Mouse (Mus musculus) brain, embryonic 18.5 days (tissue): ENCODE data around the gene Gm14403.
"Not testable (repeated sequence)": the region's sequence is repeated elsewhere in the genome, so short reads cannot be mapped to it uniquely, and the experiment has no call there.

ENCODE experiments used
- DNase-seq: peaks from one replicate; pipeline ENCODE4 v3.0.0-alpha.2; 2012; ENCODE audit warnings: low read depth, low spot score

Gene Gm14403

DNA sequence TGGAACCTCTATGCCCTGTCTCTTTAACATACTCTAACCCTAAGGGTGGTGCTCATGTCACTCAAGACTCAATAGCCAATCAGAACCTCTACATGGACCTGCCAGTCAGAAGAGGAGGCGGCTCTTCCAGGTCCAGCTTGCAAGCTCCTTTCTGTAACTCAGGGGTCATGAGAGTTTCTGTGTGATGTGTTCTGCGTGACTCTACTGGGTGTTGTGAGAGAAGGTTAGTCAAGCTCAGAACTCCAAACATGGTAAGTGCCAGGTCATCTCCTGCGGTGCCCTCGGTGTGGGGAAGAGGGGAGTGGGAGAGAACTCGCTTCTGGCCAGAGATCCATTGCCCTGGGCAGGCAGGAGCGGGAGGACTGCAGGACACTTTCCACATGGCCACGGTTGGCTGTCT is at the start of gene Gm14403:
Gene Gm14403 (plus strand): TSS at position 149 of the 400 bp plus-strand sequence.
- not testable (repeated sequence) for DNase-seq

DNA sequence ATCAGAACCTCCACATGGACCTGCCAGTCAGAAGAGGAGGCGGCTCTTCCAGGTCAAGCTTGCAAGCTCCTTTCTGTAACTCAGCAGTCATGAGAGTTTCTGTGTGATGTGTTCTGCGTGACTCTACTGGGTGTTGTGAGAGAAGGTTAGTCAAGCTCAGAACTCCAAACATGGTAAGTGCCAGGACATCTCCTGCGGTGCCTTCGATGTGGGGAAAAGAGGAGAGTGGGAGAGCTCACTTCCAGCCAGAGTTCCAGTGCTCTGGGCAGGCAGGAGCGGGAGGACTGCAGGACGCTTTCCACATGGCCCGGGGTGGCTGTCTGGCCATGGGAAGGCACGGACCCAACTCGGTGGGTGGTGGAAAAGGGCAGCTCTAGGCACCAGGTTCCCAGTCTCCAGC is 33.3 kb upstream of the Gm14403 start, which contains the start of gene Zfp970:
Gene Zfp970 (plus strand): TSS at position 58 of the 400 bp plus-strand sequence.
- DNase-seq: not testable (repeated sequence)

DNA sequence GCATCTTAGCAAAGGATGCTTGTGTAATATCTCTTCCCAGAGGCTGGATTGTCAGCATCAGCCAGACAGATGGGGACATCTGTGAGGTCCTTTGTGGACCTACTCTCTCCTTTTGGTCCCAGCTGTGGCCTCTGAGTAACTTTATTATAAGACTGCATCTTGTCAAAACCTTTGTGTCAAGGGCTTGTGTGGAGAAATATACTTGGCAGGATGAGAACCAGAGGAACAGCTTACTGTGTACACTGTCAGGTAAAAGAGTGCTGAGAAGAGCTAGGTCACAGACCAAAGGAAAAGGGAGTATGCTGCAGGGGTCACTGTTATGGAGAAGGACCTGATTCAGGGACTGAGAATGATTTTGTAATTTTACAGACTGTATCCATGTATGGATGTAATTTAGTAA is 29.8 kb upstream of the Gm14403 start:
- not testable (repeated sequence) for DNase-seq

DNA sequence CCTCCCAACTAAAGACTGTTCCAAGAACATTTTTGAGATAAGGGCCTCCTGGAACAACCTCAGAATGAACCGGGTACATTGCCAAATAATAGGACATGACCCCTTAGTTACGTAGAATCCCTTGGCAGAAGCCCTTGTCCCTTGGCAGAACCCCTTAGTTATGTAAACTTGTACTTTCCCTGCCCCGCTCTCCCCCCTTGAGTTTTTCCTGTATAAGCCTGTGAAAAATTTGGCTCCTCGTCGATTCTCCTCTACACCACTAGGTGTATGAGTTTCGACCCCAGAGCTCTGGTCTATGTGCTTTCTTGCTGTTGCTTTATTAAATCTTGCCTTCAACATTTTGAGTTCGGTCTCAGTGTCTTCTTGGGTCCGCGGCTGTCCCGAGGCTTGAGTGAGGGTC is 25.8 kb upstream of the Gm14403 start:
- not testable (repeated sequence) for DNase-seq

DNA sequence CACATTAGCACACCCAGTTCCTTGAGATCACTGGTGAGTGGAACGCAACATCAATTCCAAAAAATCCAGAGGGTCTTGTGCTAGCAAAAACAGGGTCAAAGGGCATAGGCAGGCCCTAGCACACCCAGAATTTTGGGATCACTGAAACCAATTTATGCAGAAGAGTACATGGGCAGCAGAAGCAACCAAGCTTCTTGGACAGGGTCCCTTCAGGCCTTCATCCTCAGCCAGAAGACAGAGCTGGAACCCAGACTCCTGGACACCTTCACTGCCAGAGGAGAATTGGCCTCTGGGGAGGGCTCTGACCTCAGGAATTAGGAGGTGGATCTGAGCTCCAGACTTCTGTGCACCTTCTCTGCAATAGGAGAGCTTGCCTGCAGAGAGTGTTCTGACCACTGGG is 16.0 kb upstream of the Gm14403 start:
- DNase-seq: not testable (repeated sequence)

DNA sequence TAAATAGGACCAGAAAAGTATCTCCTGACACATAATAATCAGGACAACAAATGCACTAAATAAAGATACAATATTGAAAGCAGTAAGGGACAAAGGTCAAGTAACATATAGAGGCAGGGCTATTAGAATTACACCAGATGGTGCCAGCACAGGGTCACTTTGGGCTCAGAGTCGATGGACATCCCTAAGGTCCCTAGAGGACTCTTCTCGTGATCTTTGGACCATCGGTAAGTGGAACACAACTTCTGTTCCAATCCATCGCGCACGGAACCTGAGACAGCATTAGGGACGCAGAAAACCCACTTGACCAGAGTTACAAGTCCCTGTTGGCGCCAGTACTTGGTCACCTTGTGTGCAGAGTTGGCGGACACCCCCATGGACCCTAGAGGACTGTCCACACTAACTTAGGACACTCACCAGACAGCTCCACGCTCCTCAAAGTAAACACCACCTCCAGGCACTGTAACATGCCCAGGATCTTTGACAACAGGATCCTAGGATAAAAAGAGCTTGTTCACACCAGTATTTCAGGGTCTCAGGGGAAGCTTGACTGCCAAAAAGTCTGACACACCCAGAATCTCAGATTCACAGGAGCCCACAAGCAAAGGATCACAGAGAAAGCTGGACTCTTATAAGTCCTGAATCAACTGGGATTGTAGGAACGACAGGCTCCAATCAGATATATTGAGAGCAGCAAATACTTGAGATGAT is 14.6 kb upstream of the Gm14403 start:
- DNase-seq: not testable (repeated sequence)

DNA sequence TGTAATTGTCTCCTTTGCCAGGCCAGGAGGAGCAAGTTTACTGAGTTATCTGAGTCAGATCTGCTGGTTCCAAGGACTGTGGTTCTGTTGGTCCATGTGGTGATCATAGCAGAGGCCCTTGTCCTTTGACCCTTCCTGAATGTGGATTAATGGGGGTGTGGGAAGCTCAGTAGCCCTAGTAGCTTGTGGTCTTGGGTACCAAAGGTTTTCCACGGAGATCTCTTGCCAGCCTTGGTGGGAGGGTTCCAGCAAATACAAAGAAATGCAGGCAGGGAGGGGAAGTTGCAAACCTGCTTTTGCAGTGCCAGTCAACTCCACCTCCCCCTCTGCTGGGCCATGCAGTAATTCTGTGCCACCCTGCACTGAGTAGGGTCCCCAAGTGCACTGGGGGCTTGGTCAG is 1.2 kb downstream of the Gm14403 start:
- DNase-seq: not testable (repeated sequence)

DNA sequence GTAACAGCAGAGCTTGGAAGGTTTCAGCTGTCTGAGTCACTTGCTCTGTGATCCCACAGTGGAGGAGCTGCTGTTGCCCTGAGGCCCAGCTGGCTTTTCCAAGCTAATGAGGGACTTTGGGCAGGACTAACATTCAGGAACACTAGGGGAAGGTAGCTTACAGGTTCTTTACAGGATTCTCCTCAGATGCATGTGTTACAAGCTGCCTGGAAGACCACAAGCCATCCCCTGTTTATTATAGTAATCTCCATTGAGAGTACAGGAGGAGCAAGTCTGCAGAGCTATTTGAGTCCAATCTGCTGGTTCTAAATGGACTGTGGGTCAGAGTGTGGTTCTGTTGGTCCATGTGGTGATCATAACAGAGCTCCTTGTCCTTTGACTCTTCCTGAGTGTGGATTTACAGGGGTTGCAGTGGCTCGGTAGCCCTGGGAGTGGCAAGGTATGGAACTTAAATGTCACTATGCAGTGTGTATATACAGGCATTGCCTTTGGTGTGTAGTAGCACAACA is 7.2 kb downstream of the Gm14403 start:
- not testable (repeated sequence) for DNase-seq

DNA sequence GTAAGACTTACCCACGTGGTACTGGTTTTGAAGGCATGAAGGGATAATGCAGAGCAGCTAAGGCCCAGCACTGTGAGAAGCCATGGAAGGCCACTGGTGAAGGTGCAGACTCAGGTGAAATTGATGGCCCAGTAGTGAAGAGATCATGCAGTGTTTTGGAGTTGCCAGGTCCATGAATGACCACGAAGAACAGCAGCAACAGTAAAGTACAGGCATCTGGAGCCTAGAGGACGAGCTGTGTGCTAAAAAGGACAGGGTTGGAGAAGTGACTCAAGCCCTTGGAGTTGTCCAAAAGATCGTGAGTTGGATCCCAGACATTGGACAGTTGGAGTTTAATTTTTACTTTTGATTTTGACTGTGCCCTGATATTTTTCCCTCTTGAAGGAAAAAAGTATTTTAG is 13.4 kb downstream of the Gm14403 start:
- not testable (repeated sequence) for DNase-seq

DNA sequence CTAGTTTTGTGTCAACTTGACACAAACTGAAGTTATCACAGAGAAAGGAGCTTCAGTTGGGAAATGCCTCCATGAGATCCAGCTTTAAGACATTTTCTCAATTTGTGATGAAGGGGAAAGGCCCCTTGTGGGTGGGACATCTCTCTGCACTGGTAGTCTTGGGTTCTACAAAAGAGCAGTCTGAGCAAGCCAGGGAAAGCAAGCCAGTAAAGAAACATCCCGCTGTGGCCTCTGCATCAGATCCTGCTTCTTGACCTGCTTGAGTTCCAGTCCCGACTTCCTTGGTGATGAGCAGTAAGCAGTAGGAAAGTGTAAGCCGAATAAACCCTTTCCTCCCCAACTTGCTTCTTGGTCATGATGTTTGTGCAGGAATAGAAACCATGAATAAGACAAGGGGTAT is 14.0 kb downstream of the Gm14403 start:
- not testable (repeated sequence) for DNase-seq

DNA sequence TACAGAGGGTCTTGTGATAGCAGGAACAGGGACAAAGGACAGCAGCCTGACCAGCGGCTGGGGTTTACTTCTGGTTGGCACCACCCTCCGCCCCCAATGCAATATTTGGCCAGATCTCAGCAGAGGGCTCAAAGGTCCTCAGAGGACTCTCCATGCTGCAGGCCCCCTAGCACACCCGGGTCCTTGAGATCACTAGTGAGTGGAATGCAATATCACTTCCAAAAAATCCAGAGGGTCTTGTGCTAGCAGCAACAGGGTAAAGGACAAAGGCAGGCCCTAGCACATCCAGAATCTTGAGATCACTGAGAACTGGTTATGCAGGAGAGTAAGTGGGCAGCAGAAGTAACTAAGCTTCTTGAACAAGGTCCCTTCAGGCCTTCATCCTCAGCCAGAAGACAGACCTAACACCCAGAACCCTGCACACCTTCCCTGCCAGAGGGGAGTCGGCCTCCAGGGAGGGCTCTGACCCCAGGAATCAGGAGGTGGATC is 16.0 kb downstream of the Gm14403 start:
- DNase-seq: not testable (repeated sequence)

DNA sequence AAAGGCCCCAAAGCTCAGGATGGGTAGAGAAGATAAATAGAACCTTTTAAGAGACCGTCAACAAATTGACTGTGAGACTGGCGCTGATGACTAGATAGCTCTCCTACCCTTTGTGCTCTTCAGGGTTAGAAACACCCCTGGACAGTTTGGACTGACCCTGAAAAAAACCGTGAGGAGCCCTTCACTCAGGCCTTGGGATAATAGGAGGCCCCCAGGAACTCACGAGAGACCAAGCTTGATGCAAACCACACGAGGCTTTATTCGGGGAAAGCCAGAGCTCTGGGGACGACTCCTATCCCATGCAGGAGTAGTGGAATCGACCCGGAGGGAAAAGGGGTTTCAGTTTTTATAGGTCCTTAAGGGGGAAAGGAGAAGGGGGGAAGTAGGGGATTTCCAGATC is 19.7 kb downstream of the Gm14403 start:
- DNase-seq: not testable (repeated sequence)

DNA sequence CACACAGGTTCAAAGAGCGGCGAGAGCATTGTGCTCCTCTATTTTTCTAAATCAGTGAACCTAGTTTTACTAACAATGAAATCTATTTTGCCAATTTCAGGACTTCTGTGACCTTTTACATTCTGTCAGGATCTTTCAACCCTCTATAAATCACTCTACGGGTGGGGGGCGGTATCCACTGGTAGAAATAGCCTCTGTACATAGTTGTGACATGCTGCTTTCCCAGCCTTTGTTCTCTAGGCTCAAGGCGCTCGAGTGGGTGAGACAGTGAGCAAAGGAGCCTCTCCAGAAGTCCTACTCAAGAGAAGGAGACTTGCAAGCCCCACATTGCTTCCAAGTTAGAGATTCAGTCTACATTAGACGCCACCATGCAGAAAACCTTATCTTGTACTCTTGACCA is 20.3 kb downstream of the Gm14403 start:
- DNase-seq: not testable (repeated sequence)

DNA sequence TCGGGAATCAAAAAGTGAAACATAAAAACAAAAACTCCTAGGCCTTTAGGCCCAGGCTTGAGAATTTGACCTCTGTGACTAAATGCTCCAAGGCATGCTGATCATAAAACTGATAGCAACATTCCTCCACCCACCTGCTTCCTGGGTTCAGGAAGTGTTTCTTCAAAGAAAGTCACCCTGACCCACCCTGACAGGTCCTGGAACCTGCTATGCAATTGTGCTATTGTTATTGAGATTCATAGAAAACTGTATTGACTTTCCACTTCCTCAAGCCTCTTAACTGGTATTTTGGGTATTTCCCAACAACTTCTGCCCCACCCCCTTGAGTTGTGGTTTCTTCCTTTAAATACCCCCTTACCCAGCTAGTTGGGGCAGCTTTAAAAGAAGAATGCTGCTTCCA is 20.9 kb downstream of the Gm14403 start:
- DNase-seq: not testable (repeated sequence)

DNA sequence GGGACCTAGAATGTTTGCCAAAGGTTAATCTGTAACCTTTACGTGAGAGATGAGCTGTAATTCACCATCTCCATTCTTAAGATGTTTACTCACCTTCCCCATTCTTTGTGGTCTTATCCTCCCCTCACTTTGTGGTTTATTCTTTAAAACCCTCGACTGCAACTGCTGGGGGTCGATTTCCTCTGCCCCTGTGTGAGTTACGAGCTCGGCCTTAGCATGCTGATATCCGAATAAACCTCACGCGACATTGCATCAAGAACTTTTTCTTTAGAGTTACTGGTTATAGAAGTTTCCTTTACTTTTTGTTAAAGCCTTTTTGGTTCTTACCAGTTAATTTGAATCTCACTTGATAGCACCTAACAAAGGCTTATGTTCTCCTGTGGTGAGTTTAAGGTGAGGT is 22.0 kb downstream of the Gm14403 start:
- no peak for DNase-seq

DNA sequence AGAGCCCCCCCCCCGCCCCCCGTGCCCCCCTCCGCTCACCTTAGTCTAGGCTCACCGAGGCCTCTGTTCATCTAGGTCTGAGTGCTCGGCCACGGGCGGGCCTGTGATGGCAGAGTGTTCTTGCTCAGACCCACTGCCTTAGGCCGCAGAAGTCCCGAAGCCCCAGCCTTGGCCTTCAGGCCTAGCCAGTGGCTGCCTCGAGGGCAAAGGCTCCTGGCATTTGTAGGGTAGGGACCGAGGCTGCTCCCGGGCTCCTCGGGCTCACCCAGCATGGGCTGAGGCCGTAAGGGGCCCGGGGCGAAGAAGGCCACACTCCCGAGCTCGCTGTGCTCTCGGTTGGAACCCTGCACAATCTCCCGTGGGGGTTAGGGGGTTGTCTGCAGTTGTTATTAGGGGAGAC is 25.0 kb downstream of the Gm14403 start:
- DNase-seq: no peak

DNA sequence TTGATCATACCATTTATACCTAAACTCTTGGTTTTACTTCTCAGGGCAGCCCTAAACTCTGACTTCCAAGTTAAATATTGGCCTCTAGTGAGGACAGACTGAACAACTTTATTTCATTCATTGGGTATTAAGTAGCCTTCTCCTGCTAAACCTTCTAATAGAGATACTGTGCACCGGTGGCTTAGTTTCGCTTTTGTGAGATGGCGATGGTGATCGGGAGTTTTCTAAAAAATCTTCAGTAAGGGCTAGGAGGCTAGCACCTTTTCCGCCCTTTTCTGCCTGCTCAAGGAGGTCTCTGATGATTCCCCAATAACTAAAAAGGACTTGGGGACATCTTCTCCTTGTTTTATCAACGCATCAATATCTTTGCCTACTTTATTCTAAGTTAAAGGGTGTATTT is 25.7 kb downstream of the Gm14403 start:
- not testable (repeated sequence) for DNase-seq

DNA sequence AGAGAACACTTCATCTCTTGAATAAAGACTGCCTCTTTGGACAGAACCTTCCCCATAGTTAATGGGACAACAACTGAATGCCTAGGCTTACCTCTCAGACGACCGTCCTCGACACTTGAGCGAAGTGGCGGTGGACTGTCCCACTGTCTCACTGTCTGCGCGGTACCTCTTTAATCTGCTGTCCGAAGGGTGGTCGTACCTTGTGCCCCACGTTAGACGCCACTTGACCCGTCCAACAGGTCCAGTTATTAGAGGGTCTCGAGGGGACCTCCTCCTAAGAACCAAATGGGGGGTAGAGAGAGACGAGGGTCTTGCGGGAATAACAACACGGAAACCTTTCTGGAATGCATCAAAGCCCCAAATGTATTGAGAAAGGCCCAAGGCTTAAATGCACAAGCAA is 26.2 kb downstream of the Gm14403 start:
- not testable (repeated sequence) for DNase-seq

DNA sequence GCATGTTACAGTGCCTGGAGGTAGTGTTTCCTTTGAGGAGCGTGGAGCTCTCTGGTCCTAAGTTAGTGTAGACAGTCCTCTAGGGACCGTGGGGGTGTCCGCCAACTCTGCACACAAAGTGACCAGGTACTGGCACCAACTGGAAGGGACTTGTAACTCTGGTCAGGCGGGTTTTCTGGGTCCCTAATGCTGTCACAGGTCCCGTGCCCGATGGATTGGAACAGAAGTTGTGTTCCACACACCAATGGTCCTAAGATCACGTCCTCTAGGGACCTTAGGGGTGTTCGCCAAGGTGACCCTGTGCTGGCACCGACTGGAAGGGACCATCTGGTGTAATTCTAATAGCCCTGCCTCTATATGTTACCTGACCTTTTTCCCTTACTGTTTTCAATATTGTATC is 37.9 kb downstream of the Gm14403 start:
- DNase-seq: no peak

DNA sequence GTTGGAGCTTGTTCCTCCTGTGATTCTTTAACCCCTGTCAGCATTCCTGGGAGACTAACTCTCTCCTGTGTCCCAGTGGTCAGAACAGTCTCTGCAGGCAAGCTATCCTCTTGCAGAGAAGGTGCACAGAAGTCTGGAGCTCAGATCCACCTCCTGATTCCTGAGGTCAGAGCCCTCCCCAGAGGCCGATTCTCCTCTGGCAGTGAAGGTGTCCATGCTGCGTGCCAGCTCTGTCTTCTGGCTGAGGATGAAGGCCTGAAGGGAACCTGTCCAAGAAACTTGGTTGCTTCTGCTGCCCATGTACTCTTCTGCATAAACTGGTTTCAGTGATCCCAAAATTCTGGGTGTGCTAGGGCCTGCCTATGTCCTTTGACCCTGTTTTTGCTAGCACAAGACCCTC is 39.1 kb downstream of the Gm14403 start:
- not testable (repeated sequence) for DNase-seq

DNA sequence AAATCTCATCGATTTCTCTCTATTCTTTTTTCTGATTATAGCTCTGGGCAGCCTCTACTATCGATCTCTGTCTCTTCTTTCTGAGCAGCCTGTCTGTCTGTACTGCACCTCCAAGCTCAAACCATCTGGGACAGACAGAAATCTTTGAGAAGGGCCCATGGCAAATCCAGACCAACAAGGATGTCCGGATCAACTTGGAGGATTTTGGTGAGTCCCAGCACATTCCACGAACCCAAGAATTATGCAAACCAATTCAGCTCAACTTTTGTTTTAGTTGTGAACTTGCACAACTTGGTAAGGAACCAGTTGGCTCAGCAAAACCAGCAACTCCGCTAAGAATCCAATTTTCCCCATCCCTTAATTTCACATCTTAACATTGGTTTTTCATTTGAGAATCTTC is 39.7 kb downstream of the Gm14403 start:
- DNase-seq: not testable (repeated sequence)

DNA sequence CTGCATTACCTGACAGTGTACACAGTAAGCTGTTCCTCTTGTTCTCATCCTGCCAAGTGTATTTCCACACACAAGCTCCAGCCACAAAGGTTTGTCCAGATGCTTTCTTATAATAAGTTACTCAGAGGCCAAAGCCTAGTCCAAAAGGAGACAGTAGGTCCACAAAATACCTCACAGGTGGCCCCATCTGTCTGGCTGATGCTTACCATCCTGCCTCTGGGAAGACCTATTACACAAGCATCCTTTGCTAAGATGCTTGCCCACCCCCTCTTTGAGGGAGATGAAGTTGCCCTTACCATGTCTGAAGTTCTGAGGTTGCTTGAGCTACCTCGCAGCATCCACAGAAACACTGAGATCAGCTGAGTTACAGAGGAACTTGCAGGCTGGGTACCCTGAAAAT is 57.2 kb downstream of the Gm14403 start:
- not testable (repeated sequence) for DNase-seq
